Mouse (Mus musculus) myocyte (in vitro differentiated cells): ENCODE data around the gene Aurkaip1.

Experiments
- CEBPB ChIP-seq: IDR thresholded peaks from 2 replicates; pipeline ENCODE4 v1.6.1; 2011; ENCODE audit warnings: mild to moderate bottlenecking, moderate library complexity; ENCODE audit not compliant: poor library complexity, insufficient read depth, severe bottlenecking
- E2F4 ChIP-seq: IDR thresholded peaks from one replicate; pipeline ENCODE4 v1.6.1; 2011; ENCODE audit warnings: mild to moderate bottlenecking, control low read depth, moderate library complexity; ENCODE audit not compliant: insufficient read depth
- MAX ChIP-seq: IDR thresholded peaks from one replicate; pipeline ENCODE4 v1.6.1; 2011; ENCODE audit warnings: low read depth, mild to moderate bottlenecking, control low read depth
- MYOG ChIP-seq, 3 experiments: IDR thresholded peaks; one replicate each; pipeline ENCODE4 v1.6.1; 2011; ENCODE audit warnings: control low read depth in 2 of 3, low read depth in 2 of 3, mild to moderate bottlenecking in 2 of 3; ENCODE audit not compliant: insufficient read length in 2 of 3, control insufficient read depth in 1 of 3, insufficient read depth in 1 of 3
- POLR2A ChIP-seq: IDR thresholded peaks from one replicate; pipeline ENCODE4 v1.6.1; 2011; ENCODE audit warnings: low read depth, mild to moderate bottlenecking, control low read depth, moderate library complexity; ENCODE audit not compliant: insufficient read length
- POLR2AphosphoS2 ChIP-seq: IDR thresholded peaks from one replicate; pipeline ENCODE4 v1.6.1; 2011; ENCODE audit warnings: low read depth, control low read depth; ENCODE audit not compliant: insufficient read length
- SRF ChIP-seq: IDR thresholded peaks from one replicate; pipeline ENCODE4 v1.6.1; 2011; ENCODE audit warnings: low read depth; ENCODE audit not compliant: control insufficient read depth, insufficient read length
- TCF3 ChIP-seq: IDR thresholded peaks from one replicate; pipeline ENCODE4 v1.6.1; 2011; ENCODE audit warnings: low read depth, control low read depth; ENCODE audit not compliant: insufficient read length
- USF1 ChIP-seq: IDR thresholded peaks from one replicate; pipeline ENCODE4 v1.6.1; 2011; ENCODE audit warnings: low read depth, mild to moderate bottlenecking, control low read depth, moderate library complexity

DNA sequence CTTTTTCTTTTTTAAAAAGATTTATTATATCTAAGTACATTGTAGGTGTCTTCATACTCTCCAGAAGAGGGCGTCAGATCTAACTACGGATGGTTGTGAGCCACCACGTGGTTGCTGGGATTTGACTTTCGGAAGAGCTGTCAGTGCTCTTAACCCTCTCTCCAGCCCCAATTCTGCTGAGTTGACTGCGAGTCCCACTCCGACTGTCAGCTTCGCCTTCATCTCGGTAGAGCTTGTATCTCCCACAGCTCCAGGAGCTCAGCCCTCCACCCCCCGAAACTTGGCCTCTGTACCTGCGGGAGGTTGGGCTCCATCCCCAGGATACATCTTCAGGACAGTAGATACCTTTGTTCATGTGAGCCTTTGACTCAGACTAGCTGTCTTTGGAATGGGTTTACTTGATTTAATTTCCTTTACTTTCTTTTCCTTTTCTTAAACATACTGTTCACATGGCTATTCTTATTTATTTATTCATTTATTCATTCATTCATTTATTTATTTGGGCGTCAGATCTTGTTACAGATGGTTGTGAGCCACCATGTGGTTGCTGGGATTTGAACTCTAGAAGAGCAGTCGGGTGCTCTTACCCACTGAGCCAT lies 28.2 kb upstream of the Aurkaip1 start, which contains the start of gene Mrpl20:
- no peak for TF ChIP-seq MAX
- TF ChIP-seq MYOG (IDR thresholded peaks at IDR 0.05; ENCODE audit: control insufficient read depth in 1 of 3, insufficient read depth in 1 of 3, insufficient read length in 2 of 3, low read depth in 2 of 3): no peak
- no peak for TF ChIP-seq CEBPB
- TF ChIP-seq E2F4: no peak
- no peak for TF ChIP-seq POLR2A
- no peak for TF ChIP-seq POLR2AphosphoS2
- TF ChIP-seq SRF: no peak
- no peak for TF ChIP-seq TCF3
- TF ChIP-seq USF1: no peak
